Mouse (Mus musculus) E14TG2a.4 (cell line): ENCODE results near the gene Cdk17.

ENCODE experiments used
- CTCF ChIP-seq: conservative IDR thresholded peaks from 2 replicates; pipeline ENCODE4 v1.5.1; 2014; ENCODE audit warnings: low read length
- NANOG ChIP-seq: IDR thresholded peaks from 2 replicates; pipeline ENCODE4 v1.6.1; 2014; ENCODE audit warnings: borderline replicate concordance, low read length, mixed read lengths

GRCm38 (mm10) chr10:93205287-93205956, 44.7 kb downstream of the Cdk17 start:
- TF ChIP-seq CTCF, result no peak
- TF ChIP-seq NANOG, result no peak
